Mouse (Mus musculus) spleen, adult 2 months (tissue): Measurements from ENCODE around the gene 4930539E08Rik. TPM values are rescaled to one million over a fixed set of nuclear protein-coding genes. Genes with fewer than 3 reads are reported as not detected.

Experiments
- DNase-seq, 2 experiments: peaks; one replicate each; pipeline versions ENCODE4 v3.0.0 to v3.0.0-alpha.2; 2012 to 2021; ENCODE audit warnings: low spot score in 2 of 2, low read depth in 1 of 2
- H3K27ac ChIP-seq: fragments of 200-500 bp; 2 replicates; pipeline ENCODE4 v1.5.1; 2012; ENCODE audit warnings: low read length, inconsistent platforms; ENCODE audit not compliant: insufficient read depth
- H3K27me3 ChIP-seq: fragments of 200-500 bp; 2 replicates; pipeline ENCODE4 v1.6.1; 2012; ENCODE audit warnings: mild to moderate bottlenecking, moderate library complexity, low read length, inconsistent platforms; ENCODE audit not compliant: control insufficient read depth, insufficient read depth
- H3K36me3 ChIP-seq: fragments of 200-500 bp; 2 replicates; pipeline ENCODE4 v1.6.1; 2012; ENCODE audit warnings: mild to moderate bottlenecking, low read length, inconsistent platforms; ENCODE audit not compliant: control insufficient read depth, insufficient read depth
- H3K4me1 ChIP-seq: fragments of 200-500 bp; 2 replicates; pipeline ENCODE4 v1.6.1; 2011; ENCODE audit warnings: inconsistent platforms; ENCODE audit not compliant: control insufficient read depth, insufficient read depth, insufficient read length
- H3K4me3 ChIP-seq: fragments of 200-500 bp; 2 replicates; pipeline ENCODE4 v1.5.1; 2011; ENCODE audit warnings: mild to moderate bottlenecking, inconsistent platforms; ENCODE audit not compliant: insufficient read depth, insufficient read length; ENCODE audit errors: extremely low read depth
- CTCF ChIP-seq: fragments of 200-500 bp; IDR thresholded peaks from 2 replicates; pipeline ENCODE4 v1.5.1; 2011; ENCODE audit warnings: mild to moderate bottlenecking, inconsistent platforms; ENCODE audit not compliant: insufficient read depth, insufficient read length, insufficient replicate concordance; ENCODE audit errors: extremely low read depth
- POLR2A ChIP-seq: fragments of 200-500 bp; IDR thresholded peaks from 2 replicates; pipeline ENCODE4 v1.6.1; 2011; ENCODE audit warnings: low read depth, low read length, inconsistent platforms
- WGBS: fragments of 180-500 bp; shearing (Covaris S2); methylation state at CpG from one replicate; pipeline ENCODE4 v1.1.7; 2018; 5-methylcytosine and 5-hydroxymethylcytosine counted together
- polyA plus RNA-seq: library from polyadenylated mRNA; depleted of rRNA; stranded (reverse); fragments of >200 nt; gene quantifications from 2 replicates; pipeline ENCODE4 v1.2.3, GENCODE M21; 2012

Gene 4930539E08Rik
- polyA plus RNA-seq, 1 experiment, result 0.37 TPM

- Histone ChIP-seq H3K4me3 (no peak overlapping the region), H3K27me3 (no peaks in the 10 kb centered on the region; the same call in 1 of the 2 replicates), H3K36me3 (no peaks in the 10 kb centered on the region), H3K27ac (no peak overlapping the region), H3K4me1 (peaks cover 7% of the 10 kb centered on the region; the same call in 1 of the 2 replicates)
- 50% methylated on average over 23 of the region's 23 CpGs for WGBS
- peak in 1 of 2 experiments; percentile 51 for DNase-seq
- TF ChIP-seq CTCF, result peak; percentile 70; the same call in 1 of the 2 replicates
- TF ChIP-seq POLR2A, result no peak
Observed at GRCm38 (mm10) chr17:28904546-28905376, 10.4 kb downstream of the 4930539E08Rik start.

GRCm38 (mm10) chr17:28901559-28901958 lies 13.6 kb downstream of the 4930539E08Rik start:
- WGBS, result 84% methylated on average over 4 of the region's 4 CpGs
- no peak for DNase-seq
- H3K36me3 ChIP-seq, result no peaks in the 10 kb centered on the region
- no peak for TF ChIP-seq POLR2A
- no peak for TF ChIP-seq CTCF
- peaks cover 12% of the 10 kb centered on the region for H3K4me1 ChIP-seq
- H3K27ac ChIP-seq, result no peak overlapping the region
- H3K4me3 ChIP-seq, result no peak overlapping the region
- no peaks in the 10 kb centered on the region for H3K27me3 ChIP-seq

GRCm38 (mm10) chr17:28899427-28899826 lies 15.7 kb downstream of the 4930539E08Rik start:
- Histone ChIP-seq H3K4me3 (peak overlapping the region; percentile 33; the same call in 1 of the 2 replicates), H3K36me3 (no peaks in the 10 kb centered on the region), H3K27ac (no peak overlapping the region; the same call in 1 of the 2 replicates), H3K4me1 (peaks cover 12% of the 10 kb centered on the region), H3K27me3 (no peaks in the 10 kb centered on the region)
- no peak for TF ChIP-seq POLR2A
- TF ChIP-seq CTCF, result no peak
- 54% methylated on average over 19 of the region's 19 CpGs for WGBS
- no peak for DNase-seq

- H3K4me3 ChIP-seq, result no peak overlapping the region
- 90% methylated on average over 5 of the region's 5 CpGs for WGBS
- no peaks in the 10 kb centered on the region for H3K27me3 ChIP-seq
- peaks cover 15% of the 10 kb centered on the region for H3K4me1 ChIP-seq
- TF ChIP-seq POLR2A, result no peak
- TF ChIP-seq CTCF, result no peak
- DNase-seq, result no peak
- no peaks in the 10 kb centered on the region for H3K36me3 ChIP-seq
- no peak overlapping the region for H3K27ac ChIP-seq
Observed at GRCm38 (mm10) chr17:28898249-28898648, 16.9 kb downstream of the 4930539E08Rik start.

GRCm38 (mm10) chr17:28897817-28898216 lies 17.3 kb downstream of the 4930539E08Rik start:
- Histone ChIP-seq H3K27ac (no peak overlapping the region), H3K4me3 (no peak overlapping the region), H3K36me3 (no peaks in the 10 kb centered on the region), H3K4me1 (peaks cover 15% of the 10 kb centered on the region), H3K27me3 (no peaks in the 10 kb centered on the region)
- TF ChIP-seq CTCF (no peak), POLR2A (no peak)
- 61% methylated on average over 5 of the region's 5 CpGs for WGBS
- DNase-seq, result no peak

- WGBS, result 96% methylated on average over 11 of the region's 11 CpGs
- DNase-seq, result no peak
- Histone ChIP-seq H3K4me1 (peaks cover 15% of the 10 kb centered on the region), H3K27me3 (no peaks in the 10 kb centered on the region), H3K36me3 (no peaks in the 10 kb centered on the region), H3K4me3 (no peak overlapping the region), H3K27ac (no peak overlapping the region)
- TF ChIP-seq POLR2A (no peak), CTCF (no peak)
Observed at GRCm38 (mm10) chr17:28896095-28896780, 18.9 kb downstream of the 4930539E08Rik start.
